Mouse (Mus musculus): ENCODE data around the gene Nck2. TPM values are rescaled to one million over a fixed set of nuclear protein-coding genes. Genes with fewer than 3 reads are reported as not detected.

The Nck2 gene
- polyA plus RNA-seq, 2 experiments = 8.4 to 9.0 TPM

DNA sequence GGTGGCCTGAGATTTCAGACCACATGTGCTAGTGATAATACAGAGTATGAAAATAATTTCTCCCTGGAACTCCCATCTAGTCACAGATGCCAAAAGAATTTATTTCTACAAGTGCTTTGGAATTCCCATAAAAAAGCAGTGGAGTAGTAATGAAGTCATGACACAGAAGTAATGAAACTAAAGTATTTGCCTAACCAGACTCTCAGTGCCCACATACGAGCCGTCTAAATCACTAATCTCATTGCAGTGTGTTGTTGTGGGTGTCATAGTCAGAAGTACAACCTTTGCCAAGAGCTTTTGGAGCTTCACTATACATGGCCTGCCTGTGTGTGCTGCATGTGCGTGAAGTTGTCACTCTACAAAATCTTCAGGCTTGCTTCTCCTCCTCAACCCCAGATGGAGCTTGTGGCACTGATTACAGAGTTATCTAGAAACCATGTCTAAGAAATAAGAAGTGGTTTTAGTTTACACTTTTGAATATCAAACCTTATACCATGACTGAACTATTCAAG, 130.5 kb downstream of the Nck2 start:
- Histone ChIP-seq H3K4me3 (ENCODE audit: insufficient read depth in 1 of 2, low read depth in 2 of 2, low read length in 2 of 2) (no peak overlapping the region), H3K36me3 (replicated peaks; ENCODE audit: control insufficient read depth, insufficient read depth, low read depth) (no peaks in the 10 kb centered on the region), H3K27me3 (ENCODE audit: control insufficient read depth, insufficient read depth, low read length) (no peaks in the 10 kb centered on the region), H3K4me1 (replicated peaks; ENCODE audit: control insufficient read depth in 2 of 2, insufficient read depth in 2 of 2, low read length in 1 of 2) (no peaks in the 10 kb centered on the region), H3K4me2 (ENCODE audit: low read depth) (no peak overlapping the region), H3K27ac (no peak overlapping the region), H3K9me3 (ENCODE audit: control insufficient read depth, low read length) (no peaks in the 10 kb centered on the region), H3K9ac (replicated peaks) (no peak overlapping the region)
- TF ChIP-seq EP300 (IDR thresholded peaks at IDR 0.05; ENCODE audit: low read depth) (no peak), CTCF (IDR thresholded peaks at IDR 0.05; ENCODE audit: low read depth) (no peak)
- 66% methylated on average over 3 of the region's 3 CpGs for WGBS (ENCODE audit: insufficient replicate concordance)
- ATAC-seq (ENCODE audit: insufficient read depth) = no peak
- DNase-seq (ENCODE audit: low read depth in 3 of 3, low spot score in 3 of 3) = no peak

GRCm38 (mm10) chr1:43577371-43577770, 133.0 kb downstream of the Nck2 start:
- Histone ChIP-seq H3K4me2 (ENCODE audit: low read depth) (no peak overlapping the region), H3K36me3 (replicated peaks; ENCODE audit: control insufficient read depth, insufficient read depth, low read depth) (no peaks in the 10 kb centered on the region), H3K27me3 (ENCODE audit: control insufficient read depth, insufficient read depth, low read length) (no peaks in the 10 kb centered on the region), H3K4me1 (replicated peaks; ENCODE audit: control insufficient read depth in 2 of 2, insufficient read depth in 2 of 2, low read length in 1 of 2) (no peaks in the 10 kb centered on the region), H3K4me3 (ENCODE audit: insufficient read depth in 1 of 2, low read depth in 2 of 2, low read length in 2 of 2) (no peak overlapping the region), H3K27ac (no peak overlapping the region), H3K9ac (replicated peaks) (no peak overlapping the region), H3K9me3 (ENCODE audit: control insufficient read depth, low read length) (no peaks in the 10 kb centered on the region)
- DNase-seq (ENCODE audit: low read depth in 3 of 3, low spot score in 3 of 3) (no peak), ATAC-seq (ENCODE audit: insufficient read depth) (no peak)
- no peak for TF ChIP-seq CTCF (IDR thresholded peaks at IDR 0.05; ENCODE audit: low read depth)
- TF ChIP-seq EP300 (IDR thresholded peaks at IDR 0.05; ENCODE audit: low read depth) = no peak
- 71% methylated on average over 3 of the region's 3 CpGs for WGBS (ENCODE audit: insufficient replicate concordance)

DNA sequence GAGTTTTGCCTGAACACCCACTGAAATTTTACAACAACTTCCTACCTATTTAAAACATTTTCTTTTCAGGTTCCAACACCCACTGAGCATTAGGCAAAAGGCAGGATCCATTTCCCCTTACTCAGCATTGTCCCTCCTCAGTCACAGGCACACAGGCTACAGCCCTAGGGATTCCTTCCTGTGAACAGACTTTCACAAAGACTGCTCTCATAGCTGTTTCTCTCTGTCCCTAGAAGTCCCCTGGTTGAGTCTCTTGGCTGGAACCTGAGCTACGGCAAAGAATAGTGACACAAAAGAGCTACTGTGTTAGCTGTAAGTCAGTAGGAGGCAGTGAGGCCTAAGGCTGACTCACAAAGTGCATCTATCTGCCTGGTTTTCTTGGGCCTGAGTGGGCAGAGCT, 139.2 kb downstream of the Nck2 start:
- no peak for ATAC-seq (ENCODE audit: insufficient read depth)
- TF ChIP-seq EP300 (IDR thresholded peaks at IDR 0.05; ENCODE audit: low read depth) = no peak
- TF ChIP-seq CTCF (IDR thresholded peaks at IDR 0.05; ENCODE audit: low read depth) = no peak
- WGBS (ENCODE audit: insufficient replicate concordance) = 73% methylated on average over 1 of the region's 1 CpGs

GRCm38 (mm10) chr1:43589001-43589400, 144.6 kb downstream of the Nck2 start:
- ATAC-seq (ENCODE audit: insufficient read depth) (no peak), DNase-seq (ENCODE audit: low read depth in 3 of 3, low spot score in 3 of 3) (no peak)
- Histone ChIP-seq H3K9ac (replicated peaks) (no peak overlapping the region), H3K4me2 (ENCODE audit: low read depth) (no peak overlapping the region), H3K4me1 (replicated peaks; ENCODE audit: control insufficient read depth in 2 of 2, insufficient read depth in 2 of 2, low read length in 1 of 2) (0 out of 4 replicates have a peak, but pooled peaks cover 0 to 3% of the 10 kb centered on the region in 2 experiments), H3K27me3 (ENCODE audit: control insufficient read depth, insufficient read depth, low read length) (no peaks in the 10 kb centered on the region), H3K27ac (no peak overlapping the region), H3K36me3 (replicated peaks; ENCODE audit: control insufficient read depth, insufficient read depth, low read depth) (no peaks in the 10 kb centered on the region), H3K9me3 (ENCODE audit: control insufficient read depth, low read length) (no peaks in the 10 kb centered on the region), H3K4me3 (ENCODE audit: insufficient read depth in 1 of 2, low read depth in 2 of 2, low read length in 2 of 2) (no peak overlapping the region)
- WGBS (ENCODE audit: insufficient replicate concordance) = 60% methylated on average over 1 of the region's 1 CpGs
- TF ChIP-seq EP300 (IDR thresholded peaks at IDR 0.05; ENCODE audit: low read depth) (no peak), CTCF (IDR thresholded peaks at IDR 0.05; ENCODE audit: low read depth) (no peak)

More for the DNA sequence above, 139.2 kb downstream of the Nck2 start:
- H3K4me1 ChIP-seq (replicated peaks; ENCODE audit: control insufficient read depth in 2 of 2, insufficient read depth in 2 of 2, low read length in 1 of 2) = no peaks in the 10 kb centered on the region
- H3K9ac ChIP-seq (replicated peaks) = no peak overlapping the region
- H3K4me2 ChIP-seq (ENCODE audit: low read depth) = no peak overlapping the region
- H3K36me3 ChIP-seq (replicated peaks; ENCODE audit: control insufficient read depth, insufficient read depth, low read depth) = no peaks in the 10 kb centered on the region
- DNase-seq (ENCODE audit: low read depth in 3 of 3, low spot score in 3 of 3) = no peak
- H3K4me3 ChIP-seq (ENCODE audit: insufficient read depth in 1 of 2, low read depth in 2 of 2, low read length in 2 of 2) = no peak overlapping the region
- no peaks in the 10 kb centered on the region for H3K9me3 ChIP-seq (ENCODE audit: control insufficient read depth, low read length)
- no peaks in the 10 kb centered on the region for H3K27me3 ChIP-seq (ENCODE audit: control insufficient read depth, insufficient read depth, low read length)
- no peak overlapping the region for H3K27ac ChIP-seq

GRCm38 (mm10) chr1:43589910-43590309, 145.5 kb downstream of the Nck2 start:
- Histone ChIP-seq H3K36me3 (replicated peaks; ENCODE audit: control insufficient read depth, insufficient read depth, low read depth) (no peaks in the 10 kb centered on the region), H3K4me1 (replicated peaks; ENCODE audit: control insufficient read depth in 2 of 2, insufficient read depth in 2 of 2, low read length in 1 of 2) (peaks cover 0 to 7% of the 10 kb centered on the region in 2 experiments; a peak in 1 of 4 replicates), H3K9me3 (ENCODE audit: control insufficient read depth, low read length) (no peaks in the 10 kb centered on the region), H3K27ac (no peak overlapping the region), H3K27me3 (ENCODE audit: control insufficient read depth, insufficient read depth, low read length) (no peaks in the 10 kb centered on the region), H3K4me2 (ENCODE audit: low read depth) (no peak overlapping the region), H3K4me3 (ENCODE audit: insufficient read depth in 1 of 2, low read depth in 2 of 2, low read length in 2 of 2) (no peak overlapping the region), H3K9ac (replicated peaks) (no peak overlapping the region)
- no peak for ATAC-seq (ENCODE audit: insufficient read depth)
- no peak for DNase-seq (ENCODE audit: low read depth in 3 of 3, low spot score in 3 of 3)
- WGBS (ENCODE audit: insufficient replicate concordance) = 38% methylated on average over 2 of the region's 2 CpGs
- TF ChIP-seq EP300 (IDR thresholded peaks at IDR 0.05; ENCODE audit: low read depth) (no peak), CTCF (IDR thresholded peaks at IDR 0.05; ENCODE audit: low read depth) (no peak)
